Mouse (Mus musculus): Measurements from ENCODE around the gene Hoxa3. TPM values are rescaled to one million over a fixed set of nuclear protein-coding genes. Genes with fewer than 3 reads are reported as not detected.

Gene Hoxa3
- total and polyA plus RNA-seq, 2 experiments from 2014 or later = 1.6 TPM; not detected in 1

DNA sequence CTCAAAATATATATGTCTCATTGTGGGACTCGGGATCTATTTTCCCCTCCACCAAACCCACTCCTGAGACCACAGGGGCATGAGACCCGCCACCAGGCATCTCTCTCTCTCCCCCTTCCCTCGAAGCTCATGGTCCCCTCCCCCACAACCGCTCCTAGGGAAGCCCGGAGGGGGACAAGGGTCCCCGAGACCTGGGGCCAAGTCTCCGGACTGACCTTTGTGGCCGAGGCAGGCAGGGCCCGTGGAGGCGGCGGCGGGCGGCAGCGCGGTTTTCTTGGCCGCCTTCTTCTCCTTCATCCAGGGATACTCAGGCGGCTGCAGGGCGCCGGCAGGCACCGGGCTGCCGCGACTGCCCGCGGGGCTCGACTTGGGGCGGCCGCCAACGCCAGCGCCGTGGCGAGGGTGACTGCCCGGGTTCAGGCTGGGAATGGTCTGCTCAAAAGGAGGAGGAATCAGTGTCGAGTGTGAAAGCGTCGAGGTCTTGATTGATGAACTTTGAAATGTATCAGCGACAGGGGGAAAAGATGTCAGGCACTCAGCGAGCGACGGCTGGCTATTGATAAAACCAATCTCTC is 49.0 kb downstream of the Hoxa3 start:
- Histone ChIP-seq H3K36me3 (ENCODE audit: insufficient read depth, low read length) (no peaks in the 10 kb centered on the region), H3K9ac (replicated peaks; ENCODE audit: low read length, poor library complexity, severe bottlenecking) (no peak overlapping the region), H3K27ac (ENCODE audit: low read depth, low read length) (no peak overlapping the region), H3K4me1 (ENCODE audit: insufficient read depth, low read length) (no peaks in the 10 kb centered on the region), H3K4me3 (ENCODE audit: low read depth, low read length) (peak overlapping the region; percentile 13; the same call in 1 of the 2 replicates), H3K27me3 (ENCODE audit: insufficient read depth, low read length) (peaks cover 75% of the 10 kb centered on the region), H3K9me3 (ENCODE audit: low read length) (no peaks in the 10 kb centered on the region), H3K4me2 (ENCODE audit: low read depth, low read length, poor library complexity, severe bottlenecking) (no peak overlapping the region)
- no peak for TF ChIP-seq CTCF (IDR thresholded peaks at IDR 0.05)
- WGBS = under 1% methylated on average over 37 of the region's 39 CpGs
- ATAC-seq (ENCODE audit: low FRiP score) (no peak), DNase-seq (ENCODE audit: low spot score) (no peak)

DNA sequence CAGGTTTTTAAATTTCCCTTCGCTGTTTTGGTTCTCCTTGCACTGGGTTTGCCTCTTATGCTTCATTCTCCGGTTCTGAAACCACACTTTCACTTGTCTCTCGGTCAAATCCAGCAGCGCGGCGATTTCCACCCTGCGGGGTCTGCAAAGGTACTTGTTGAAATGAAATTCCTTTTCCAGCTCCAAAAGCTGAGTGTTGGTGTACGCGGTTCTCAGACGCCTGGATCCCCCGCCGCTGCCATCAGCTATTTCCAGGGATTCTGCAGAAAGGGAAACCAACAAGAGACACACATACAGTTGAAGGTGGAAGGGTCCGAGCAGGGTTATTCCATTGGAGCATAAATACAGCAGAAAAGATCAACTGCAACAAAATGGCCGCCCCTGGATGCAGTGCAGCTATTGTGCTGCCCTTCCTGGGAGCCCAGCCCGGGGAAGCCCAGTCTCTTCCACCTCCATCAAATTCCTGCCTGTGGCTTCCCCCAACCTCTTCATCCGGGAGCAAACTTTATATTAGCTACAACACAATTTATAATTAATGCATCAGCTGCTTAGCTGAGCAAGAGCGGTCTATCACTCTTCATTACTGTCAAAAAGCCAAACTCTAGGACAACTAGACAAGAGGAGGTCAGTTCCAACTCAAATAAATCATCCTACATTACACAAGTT is 49.6 kb downstream of the Hoxa3 start:
- Histone ChIP-seq H3K27me3 (ENCODE audit: insufficient read depth, low read length) (peaks cover 81% of the 10 kb centered on the region), H3K36me3 (ENCODE audit: insufficient read depth, low read length) (no peaks in the 10 kb centered on the region), H3K4me1 (ENCODE audit: insufficient read depth, low read length) (peaks cover 2% of the 10 kb centered on the region; the same call in 1 of the 2 replicates), H3K4me3 (ENCODE audit: low read depth, low read length) (peak overlapping the region; percentile 13; the same call in 1 of the 2 replicates), H3K9me3 (ENCODE audit: low read length) (no peaks in the 10 kb centered on the region), H3K27ac (ENCODE audit: low read depth, low read length) (no peak overlapping the region), H3K4me2 (ENCODE audit: low read depth, low read length, poor library complexity, severe bottlenecking) (no peak overlapping the region), H3K9ac (replicated peaks; ENCODE audit: low read length, poor library complexity, severe bottlenecking) (no peak overlapping the region)
- TF ChIP-seq CTCF (IDR thresholded peaks at IDR 0.05) = no peak
- ATAC-seq (ENCODE audit: low FRiP score) (no peak), DNase-seq (ENCODE audit: low spot score) (no peak)
- WGBS = 3% methylated on average over 17 of the region's 17 CpGs

DNA sequence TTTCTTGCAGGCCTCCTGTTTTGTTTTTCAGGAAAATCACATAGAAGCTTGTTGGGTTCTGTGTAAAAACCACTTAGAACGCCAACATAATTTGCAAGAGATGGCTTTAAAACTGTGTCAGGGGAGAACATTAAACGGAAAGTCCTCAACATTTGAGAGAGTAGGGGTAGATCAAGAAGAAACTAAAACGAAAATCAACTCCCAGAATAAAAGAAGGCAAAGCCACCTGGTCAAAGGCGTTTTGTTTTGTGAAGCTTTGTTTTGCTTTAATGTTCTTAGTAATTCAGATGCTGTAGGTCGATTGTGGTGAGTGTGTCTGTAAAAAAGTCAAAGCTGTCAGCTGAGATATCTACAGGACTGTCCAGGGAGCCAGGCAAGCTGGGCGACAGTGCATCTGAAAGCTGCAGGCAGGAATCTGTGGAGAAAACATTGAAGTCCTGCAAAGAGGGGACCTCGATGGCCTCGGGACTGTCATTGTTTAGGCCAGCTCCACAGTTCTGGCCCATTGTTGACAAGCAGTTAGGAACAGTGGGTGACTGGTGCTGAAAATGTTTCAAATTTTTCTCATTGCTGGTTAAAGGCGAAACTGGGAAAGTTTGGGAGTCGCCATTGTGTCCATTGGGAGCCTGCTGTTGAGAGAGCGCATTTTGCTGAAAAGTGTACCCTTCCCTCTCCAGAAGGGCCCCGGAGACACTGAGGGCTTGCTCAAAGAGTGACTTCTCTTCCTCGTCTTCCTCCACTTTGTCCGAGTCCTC is 50.3 kb downstream of the Hoxa3 start:
- DNase-seq (ENCODE audit: low spot score) (no peak), ATAC-seq (ENCODE audit: low FRiP score) (no peak)
- H3K4me2 ChIP-seq (ENCODE audit: low read depth, low read length, poor library complexity, severe bottlenecking) = no peak overlapping the region
- H3K9ac ChIP-seq (replicated peaks; ENCODE audit: low read length, poor library complexity, severe bottlenecking) = no peak overlapping the region
- no peaks in the 10 kb centered on the region for H3K36me3 ChIP-seq (ENCODE audit: insufficient read depth, low read length)
- no peak overlapping the region for H3K4me3 ChIP-seq (ENCODE audit: low read depth, low read length)
- no peak for TF ChIP-seq CTCF (IDR thresholded peaks at IDR 0.05)
- 2% methylated on average over 14 of the region's 14 CpGs for WGBS
- H3K4me1 ChIP-seq (ENCODE audit: insufficient read depth, low read length) = peaks cover 5% of the 10 kb centered on the region; the same call in 1 of the 2 replicates
- H3K27ac ChIP-seq (ENCODE audit: low read depth, low read length) = no peak overlapping the region
- no peaks in the 10 kb centered on the region for H3K9me3 ChIP-seq (ENCODE audit: low read length)
- H3K27me3 ChIP-seq (ENCODE audit: insufficient read depth, low read length) = peaks cover 86% of the 10 kb centered on the region

DNA sequence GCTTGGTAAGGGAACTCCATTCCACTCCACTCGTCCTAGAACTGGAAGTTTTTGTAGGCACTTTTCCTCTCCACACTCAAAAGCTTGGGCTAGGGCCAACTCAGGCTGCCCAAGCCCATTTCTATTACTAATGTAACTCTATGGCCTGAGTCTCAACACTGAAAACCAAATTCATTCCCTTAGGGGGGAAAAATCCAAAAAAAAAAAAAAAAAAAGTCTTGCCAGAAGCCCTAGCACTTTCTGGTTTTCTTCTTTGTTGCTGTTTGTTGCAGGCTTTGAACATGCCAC is 51.1 kb downstream of the Hoxa3 start:
- Histone ChIP-seq H3K27me3 (ENCODE audit: insufficient read depth, low read length) (peaks cover 82% of the 10 kb centered on the region), H3K4me1 (ENCODE audit: insufficient read depth, low read length) (peaks cover 5% of the 10 kb centered on the region; the same call in 1 of the 2 replicates), H3K9ac (replicated peaks; ENCODE audit: low read length, poor library complexity, severe bottlenecking) (no peak overlapping the region), H3K4me3 (ENCODE audit: low read depth, low read length) (no peak overlapping the region), H3K27ac (ENCODE audit: low read depth, low read length) (no peak overlapping the region), H3K36me3 (ENCODE audit: insufficient read depth, low read length) (no peaks in the 10 kb centered on the region), H3K4me2 (ENCODE audit: low read depth, low read length, poor library complexity, severe bottlenecking) (no peak overlapping the region), H3K9me3 (ENCODE audit: low read length) (no peaks in the 10 kb centered on the region)
- no peak for TF ChIP-seq CTCF (IDR thresholded peaks at IDR 0.05)
- ATAC-seq (ENCODE audit: low FRiP score) (no peak), DNase-seq (ENCODE audit: low spot score) (no peak)
- 3% methylated on average over 1 of the region's 1 CpGs for WGBS

DNA sequence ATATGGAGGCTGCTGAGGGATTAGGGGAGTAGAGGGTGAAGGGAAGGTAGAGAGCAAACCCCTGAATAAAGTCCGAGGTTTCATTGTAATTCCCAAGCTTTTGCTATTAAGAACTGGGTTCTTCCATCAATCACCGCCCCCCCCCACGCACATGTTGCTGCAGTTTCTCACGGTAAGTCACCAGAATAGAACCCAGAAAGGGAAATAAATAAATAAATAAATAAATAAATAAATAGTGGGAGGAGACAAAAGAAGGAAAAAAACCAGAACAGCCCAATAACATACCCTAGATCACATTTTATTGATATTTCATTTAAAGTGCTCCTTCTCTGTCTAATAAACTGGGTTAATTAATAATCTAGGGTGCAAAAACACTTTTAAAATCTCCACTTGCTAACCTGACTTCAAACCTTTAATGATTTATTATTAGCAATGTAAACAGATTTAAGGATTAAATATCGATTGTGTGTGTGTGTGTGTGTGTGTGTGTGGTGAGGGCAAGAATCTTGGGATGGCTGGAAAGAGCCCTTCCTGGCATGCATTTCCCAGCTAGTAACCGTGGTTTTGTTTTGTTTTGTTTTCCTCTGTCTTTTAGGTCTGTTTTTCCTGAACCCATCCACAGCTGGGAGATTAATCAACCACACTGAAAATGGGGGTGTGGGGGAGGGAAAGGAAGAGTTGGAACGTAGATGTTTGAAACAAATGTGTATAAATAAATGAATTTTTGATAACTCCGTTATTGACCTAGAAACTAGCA is 51.6 kb downstream of the Hoxa3 start:
- H3K27ac ChIP-seq (ENCODE audit: low read depth, low read length) = no peak overlapping the region
- no peak for TF ChIP-seq CTCF (IDR thresholded peaks at IDR 0.05)
- no peaks in the 10 kb centered on the region for H3K36me3 ChIP-seq (ENCODE audit: insufficient read depth, low read length)
- DNase-seq (ENCODE audit: low spot score) (no peak), ATAC-seq (ENCODE audit: low FRiP score) (no peak)
- peaks cover 5% of the 10 kb centered on the region; the same call in 1 of the 2 replicates for H3K4me1 ChIP-seq (ENCODE audit: insufficient read depth, low read length)
- 0 out of 2 replicates have a peak overlapping the region, but pooled peaks have one; percentile 12 for H3K4me2 ChIP-seq (ENCODE audit: low read depth, low read length, poor library complexity, severe bottlenecking)
- H3K9me3 ChIP-seq (ENCODE audit: low read length) = no peaks in the 10 kb centered on the region
- WGBS = 5% methylated on average over 8 of the region's 8 CpGs
- peaks cover 81% of the 10 kb centered on the region for H3K27me3 ChIP-seq (ENCODE audit: insufficient read depth, low read length)
- no peak overlapping the region for H3K4me3 ChIP-seq (ENCODE audit: low read depth, low read length)
- no peak overlapping the region for H3K9ac ChIP-seq (replicated peaks; ENCODE audit: low read length, poor library complexity, severe bottlenecking)
